Mouse (Mus musculus) embryonic facial prominence, embryonic 13.5 days (tissue): ENCODE measurements around the gene Celsr1. TPM values are rescaled to one million over a fixed set of nuclear protein-coding genes. Genes with fewer than 3 reads are reported as not detected.

Experiments used
- ATAC-seq: fragments of 200-750 bp; cut with Nextera tagmentation; 2 replicates; pipeline ENCODE4 v1.8.0; 2017; ENCODE audit warnings: low read depth; ENCODE audit not compliant: insufficient number of reproducible peaks, insufficient read depth, low FRiP score, low TSS enrichment
- H3K27ac ChIP-seq: fragments of 300-500 bp; sonication (generic); 2 replicates; pipeline ENCODE4 v1.5.1; 2015; ENCODE audit warnings: moderate library complexity, mild to moderate bottlenecking, inconsistent platforms
- H3K27me3 ChIP-seq: fragments of 300-500 bp; sonication (generic); 2 replicates; pipeline ENCODE4 v1.6.1; 2015; ENCODE audit warnings: mild to moderate bottlenecking, inconsistent platforms
- H3K36me3 ChIP-seq: fragments of 300-500 bp; sonication (generic); 2 replicates; pipeline ENCODE4 v1.6.1; 2015; ENCODE audit warnings: mild to moderate bottlenecking, inconsistent platforms
- H3K4me1 ChIP-seq: fragments of 300-500 bp; sonication (generic); 2 replicates; pipeline ENCODE4 v1.6.1; 2015; ENCODE audit warnings: inconsistent platforms
- H3K4me2 ChIP-seq: fragments of 300-500 bp; sonication (generic); 2 replicates; pipeline ENCODE4 v1.6.1; 2015; ENCODE audit warnings: moderate library complexity, mild to moderate bottlenecking, inconsistent platforms
- H3K4me3 ChIP-seq: fragments of 300-500 bp; sonication (generic); 2 replicates; pipeline ENCODE4 v1.5.1; 2015; ENCODE audit warnings: mild to moderate bottlenecking, inconsistent platforms
- H3K9ac ChIP-seq: fragments of 300-500 bp; sonication (generic); 2 replicates; pipeline ENCODE4 v1.6.1; 2015; ENCODE audit warnings: mild to moderate bottlenecking, inconsistent platforms
- H3K9me3 ChIP-seq: fragments of 300-500 bp; sonication (generic); 2 replicates; pipeline ENCODE4 v1.6.1; 2016; ENCODE audit warnings: inconsistent platforms
- WGBS: fragments of 180-500 bp; shearing (Covaris S2); methylation state at CpG from one replicate; pipeline ENCODE4 v1.1.7; 2015; ENCODE audit warnings: mixed read lengths; 5-methylcytosine and 5-hydroxymethylcytosine counted together
- polyA plus RNA-seq: library from polyadenylated mRNA; unstranded; fragments of >200 nt; fragmentation: Nextera tagmentation; extraction: Ambion mirVana; gene quantifications from 2 replicates; pipeline ENCODE4 v1.2.1, GENCODE M21; 2015

Gene Celsr1
- polyA plus RNA-seq, 1 experiment from 2014 or later: 2.9 TPM

GRCm38 (mm10) chr15:85908660-85909491 lies 124.7 kb downstream of the Celsr1 start:
- peak overlapping the region; percentile 60; the same call in 1 of the 2 replicates for H3K27ac ChIP-seq
- no peaks in the 10 kb centered on the region for H3K36me3 ChIP-seq
- H3K4me1 ChIP-seq: peaks cover 19% of the 10 kb centered on the region
- H3K4me2 ChIP-seq: no peak overlapping the region
- no peak for ATAC-seq
- H3K27me3 ChIP-seq: no peaks in the 10 kb centered on the region
- WGBS: 91% methylated on average over 7 of the region's 7 CpGs
- no peak overlapping the region for H3K9ac ChIP-seq
- H3K9me3 ChIP-seq: no peaks in the 10 kb centered on the region
- H3K4me3 ChIP-seq: no peak overlapping the region

GRCm38 (mm10) chr15:85903826-85904225 lies 129.8 kb downstream of the Celsr1 start:
- Histone ChIP-seq H3K36me3 (peaks cover 22% of the 10 kb centered on the region), H3K9ac (no peak overlapping the region), H3K27me3 (no peaks in the 10 kb centered on the region), H3K9me3 (no peaks in the 10 kb centered on the region), H3K27ac (no peak overlapping the region), H3K4me1 (no peaks in the 10 kb centered on the region), H3K4me3 (no peak overlapping the region), H3K4me2 (no peak overlapping the region)
- no peak for ATAC-seq
- 70% methylated on average over 8 of the region's 8 CpGs for WGBS

DNA sequence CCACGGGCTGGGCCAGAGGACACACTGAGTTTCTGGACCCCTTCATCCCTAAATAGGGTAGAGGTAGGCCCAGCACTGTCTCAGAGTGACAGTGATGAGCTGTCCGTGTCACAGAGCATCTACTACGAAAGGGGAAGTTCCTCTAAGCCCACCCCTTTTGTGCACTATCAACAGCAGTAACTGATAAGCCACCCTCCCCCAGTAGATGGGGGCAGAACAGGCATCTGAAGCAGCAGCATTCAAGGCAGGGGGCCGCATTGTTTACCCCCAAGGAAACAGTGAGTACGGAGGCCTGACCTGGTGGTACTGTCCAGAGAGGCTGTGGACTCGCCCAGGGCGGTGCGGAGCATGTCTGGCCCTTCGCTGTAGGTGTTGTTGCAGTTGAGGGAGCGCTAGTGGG lies 131.1 kb downstream of the Celsr1 start:
- WGBS: 83% methylated on average over 10 of the region's 10 CpGs

GRCm38 (mm10) chr15:85900801-85901200 lies 132.8 kb downstream of the Celsr1 start:
- WGBS: 83% methylated on average over 12 of the region's 12 CpGs
- H3K27me3 ChIP-seq: no peaks in the 10 kb centered on the region
- H3K9ac ChIP-seq: no peak overlapping the region
- ATAC-seq: no peak
- H3K9me3 ChIP-seq: no peaks in the 10 kb centered on the region
- H3K4me3 ChIP-seq: no peak overlapping the region
- H3K27ac ChIP-seq: no peak overlapping the region
- H3K4me2 ChIP-seq: no peak overlapping the region
- no peaks in the 10 kb centered on the region for H3K4me1 ChIP-seq
- peaks cover 48% of the 10 kb centered on the region for H3K36me3 ChIP-seq

More for the DNA sequence above, 131.1 kb downstream of the Celsr1 start:
- ATAC-seq: no peak
- H3K4me2 ChIP-seq: no peak overlapping the region
- no peak overlapping the region for H3K4me3 ChIP-seq
- no peaks in the 10 kb centered on the region for H3K9me3 ChIP-seq
- H3K4me1 ChIP-seq: no peaks in the 10 kb centered on the region
- peaks cover 33% of the 10 kb centered on the region for H3K36me3 ChIP-seq
- no peak overlapping the region for H3K27ac ChIP-seq
- H3K27me3 ChIP-seq: no peaks in the 10 kb centered on the region
- H3K9ac ChIP-seq: 0 out of 2 replicates have a peak overlapping the region, but pooled peaks have one; percentile 16

GRCm38 (mm10) chr15:85900318-85900717 lies 133.3 kb downstream of the Celsr1 start:
- H3K9ac ChIP-seq: no peak overlapping the region
- H3K27me3 ChIP-seq: no peaks in the 10 kb centered on the region
- H3K4me3 ChIP-seq: no peak overlapping the region
- H3K27ac ChIP-seq: no peak overlapping the region
- no peak overlapping the region for H3K4me2 ChIP-seq
- H3K9me3 ChIP-seq: no peaks in the 10 kb centered on the region
- H3K36me3 ChIP-seq: peaks cover 53% of the 10 kb centered on the region
- 88% methylated on average over 8 of the region's 8 CpGs for WGBS
- no peak for ATAC-seq
- H3K4me1 ChIP-seq: no peaks in the 10 kb centered on the region

GRCm38 (mm10) chr15:85899396-85899795 lies 134.2 kb downstream of the Celsr1 start:
- Histone ChIP-seq H3K36me3 (peaks cover 62% of the 10 kb centered on the region), H3K9me3 (no peaks in the 10 kb centered on the region), H3K9ac (no peak overlapping the region), H3K4me3 (no peak overlapping the region), H3K27me3 (no peaks in the 10 kb centered on the region), H3K4me2 (no peak overlapping the region), H3K4me1 (no peaks in the 10 kb centered on the region), H3K27ac (no peak overlapping the region)
- WGBS: 80% methylated on average over 6 of the region's 6 CpGs
- ATAC-seq: no peak

DNA sequence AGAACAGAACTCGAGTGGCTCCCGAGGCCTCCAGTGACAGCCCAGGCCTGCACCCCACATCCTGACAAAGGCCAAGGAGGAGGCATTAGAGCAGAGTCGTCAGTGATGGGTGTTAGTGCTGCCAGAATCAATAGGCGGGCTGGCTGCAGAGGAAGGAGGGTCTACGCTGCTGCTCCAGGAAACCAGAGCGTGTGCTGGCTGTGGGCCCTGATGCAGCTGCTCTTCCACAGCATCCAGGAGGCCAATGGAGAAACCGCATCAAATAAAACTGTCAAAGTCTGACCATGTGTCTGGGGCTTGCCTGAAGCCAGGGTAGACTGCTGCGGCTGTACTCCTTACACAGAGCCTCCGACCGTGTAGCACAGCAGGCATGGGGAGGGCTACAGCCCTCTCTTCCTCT lies 136.5 kb downstream of the Celsr1 start:
- Histone ChIP-seq H3K9ac (no peak overlapping the region), H3K36me3 (peaks cover 80% of the 10 kb centered on the region), H3K4me1 (no peaks in the 10 kb centered on the region), H3K27me3 (no peaks in the 10 kb centered on the region), H3K9me3 (no peaks in the 10 kb centered on the region), H3K4me3 (no peak overlapping the region), H3K27ac (no peak overlapping the region), H3K4me2 (no peak overlapping the region)
- ATAC-seq: no peak
- 86% methylated on average over 10 of the region's 10 CpGs for WGBS

GRCm38 (mm10) chr15:85896284-85896683 lies 137.3 kb downstream of the Celsr1 start:
- no peak for ATAC-seq

GRCm38 (mm10) chr15:85893871-85894270 lies 139.7 kb downstream of the Celsr1 start:
- Histone ChIP-seq H3K4me3 (no peak overlapping the region), H3K9ac (no peak overlapping the region), H3K27me3 (no peaks in the 10 kb centered on the region), H3K4me1 (no peaks in the 10 kb centered on the region), H3K4me2 (no peak overlapping the region), H3K9me3 (no peaks in the 10 kb centered on the region), H3K36me3 (peaks cover 92% of the 10 kb centered on the region), H3K27ac (no peak overlapping the region)
- 89% methylated on average over 7 of the region's 7 CpGs for WGBS
- no peak for ATAC-seq

More at GRCm38 (mm10) chr15:85896284-85896683, 137.3 kb downstream of the Celsr1 start:
- H3K27me3 ChIP-seq: no peaks in the 10 kb centered on the region
- no peak overlapping the region for H3K9ac ChIP-seq
- H3K27ac ChIP-seq: no peak overlapping the region
- no peaks in the 10 kb centered on the region for H3K9me3 ChIP-seq
- H3K4me2 ChIP-seq: no peak overlapping the region
- no peak overlapping the region for H3K4me3 ChIP-seq
- H3K36me3 ChIP-seq: peaks cover 84% of the 10 kb centered on the region
- no peaks in the 10 kb centered on the region for H3K4me1 ChIP-seq
- 16% methylated on average over 8 of the region's 8 CpGs for WGBS

GRCm38 (mm10) chr15:85892498-85893118 lies 141.0 kb downstream of the Celsr1 start:
- WGBS: 88% methylated on average over 13 of the region's 13 CpGs
- Histone ChIP-seq H3K4me1 (no peaks in the 10 kb centered on the region), H3K9ac (no peak overlapping the region), H3K36me3 (peaks cover 90% of the 10 kb centered on the region), H3K4me3 (no peak overlapping the region), H3K4me2 (no peak overlapping the region), H3K9me3 (no peaks in the 10 kb centered on the region), H3K27me3 (no peaks in the 10 kb centered on the region), H3K27ac (no peak overlapping the region)
- ATAC-seq: no peak

DNA sequence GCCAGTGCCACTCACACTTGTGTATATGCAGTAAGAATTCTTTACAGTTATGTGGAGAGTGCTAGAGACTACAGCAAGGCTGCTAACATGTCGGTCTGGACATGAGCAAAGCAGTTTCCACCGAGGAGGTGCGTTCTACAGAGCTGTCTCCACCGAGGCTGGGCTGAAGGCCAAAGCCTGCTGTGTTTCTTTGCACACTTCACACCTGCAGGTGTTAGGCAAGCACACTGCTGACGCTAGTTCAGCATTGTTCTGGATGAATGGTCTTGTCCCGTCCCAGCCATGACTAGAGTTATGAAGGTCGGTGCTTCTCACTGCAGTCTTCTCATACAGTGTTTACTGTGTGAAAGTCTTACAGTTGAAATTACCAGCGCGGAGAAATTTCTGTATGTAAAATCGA lies 141.6 kb downstream of the Celsr1 start:
- no peak overlapping the region for H3K9ac ChIP-seq
- H3K4me3 ChIP-seq: no peak overlapping the region
- H3K4me2 ChIP-seq: no peak overlapping the region
- H3K27me3 ChIP-seq: no peaks in the 10 kb centered on the region
- ATAC-seq: no peak
- no peak overlapping the region for H3K27ac ChIP-seq
- peaks cover 84% of the 10 kb centered on the region for H3K36me3 ChIP-seq
- H3K4me1 ChIP-seq: no peaks in the 10 kb centered on the region
- H3K9me3 ChIP-seq: no peaks in the 10 kb centered on the region
- 93% methylated on average over 10 of the region's 10 CpGs for WGBS

- H3K27ac ChIP-seq: no peak overlapping the region
- WGBS: 86% methylated on average over 4 of the region's 4 CpGs
- H3K4me3 ChIP-seq: no peak overlapping the region
- peaks cover 84% of the 10 kb centered on the region for H3K36me3 ChIP-seq
- no peaks in the 10 kb centered on the region for H3K4me1 ChIP-seq
- no peak overlapping the region for H3K9ac ChIP-seq
- no peaks in the 10 kb centered on the region for H3K27me3 ChIP-seq
- H3K9me3 ChIP-seq: no peaks in the 10 kb centered on the region
- no peak for ATAC-seq
- no peak overlapping the region for H3K4me2 ChIP-seq
Observed at GRCm38 (mm10) chr15:85889235-85889634, 144.3 kb downstream of the Celsr1 start.
